22 mouse cellular contexts compared by ENCODE assay signal in the genomic region with DNA sequence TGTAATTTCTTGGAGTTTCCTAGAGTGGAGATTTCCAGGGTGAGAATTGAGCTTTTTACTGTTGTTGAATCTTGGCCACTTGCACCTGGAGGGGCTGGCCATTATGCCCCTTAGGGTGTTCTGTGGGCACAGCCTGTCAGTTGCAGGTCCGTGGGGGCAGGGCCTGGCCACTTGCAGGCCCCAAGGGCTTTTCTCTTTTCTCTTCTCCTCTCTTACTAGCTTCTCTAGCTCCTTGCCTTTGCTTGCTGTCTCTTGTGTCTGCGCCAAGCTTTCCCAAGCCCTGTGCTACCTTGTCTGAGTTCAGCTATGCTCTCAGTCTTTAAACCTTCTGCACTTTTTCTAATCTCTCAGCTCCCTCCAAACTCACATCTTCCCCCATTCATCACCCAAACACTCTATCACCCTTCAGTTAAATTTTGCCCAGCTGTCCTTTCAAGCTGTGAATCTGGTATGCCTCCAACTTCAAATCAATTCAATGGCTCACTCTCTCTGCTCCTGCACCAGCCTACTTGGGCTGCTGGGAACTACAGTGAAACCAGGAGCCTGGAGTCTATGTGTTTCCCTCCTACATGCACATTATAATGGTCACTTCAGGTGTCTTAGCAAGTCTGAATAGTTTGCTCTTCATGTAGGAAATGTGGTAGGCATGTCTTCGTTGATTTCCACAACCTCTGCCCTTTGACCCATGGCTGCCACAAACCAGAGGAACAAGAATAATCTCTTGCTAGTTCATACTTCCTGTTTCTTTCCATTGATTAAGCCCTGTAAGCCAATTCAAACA. TPM values are rescaled to one million over a fixed set of nuclear protein-coding genes. Genes with fewer than 3 reads are reported as not detected.
DNase-seq lines count a peak whose midpoint lies in the region; ATAC-seq and TF ChIP-seq lines count a peak whose summit lies in the region.
"Had no signal": no experiment of that assay in that cellular context is flagged by ENCODE, and none has a peak within 500 bp of the region (broad histone marks: within the 10 kb centered on the region; RNA-seq: fewer than 3 reads in every experiment).

No protein-coding gene starts in this region.

- H3K4me1 ChIP-seq in forebrain, postnatal 0 days (ENCODE audit: insufficient read depth), result no peaks in the 10 kb centered on the region; the same call in 1 of the 2 replicates
- no peaks in the 10 kb centered on the region for H3K4me1 ChIP-seq in forebrain, embryonic 12.5 days
- peaks cover 34% of the 10 kb centered on the region for H3K4me1 ChIP-seq in liver, adult 2 months (ENCODE audit: control insufficient read depth, insufficient read depth, low read length)
- H3K4me1 ChIP-seq in liver, embryonic 12.5 days, result 0 out of 2 replicates have a peak, but pooled peaks cover 10% of the 10 kb centered on the region
- peaks cover 21% of the 10 kb centered on the region for H3K4me1 ChIP-seq in liver, postnatal 0 days (ENCODE audit: insufficient read depth)
- no peaks in the 10 kb centered on the region for H3K4me1 ChIP-seq in lung, adult 2 months (ENCODE audit: control insufficient read depth, insufficient read depth, low read length)
- H3K4me1 ChIP-seq: heart, embryonic 15.5 days; kidney, embryonic 15.5 days; limb, embryonic 15.5 days; lung, embryonic 15.5 days; neural tube, embryonic 12.5 days had no signal

- peak; percentile 53 for ATAC-seq in forebrain, postnatal 0 days
- ATAC-seq in forebrain, embryonic 12.5 days (ENCODE audit: low FRiP score), result no peak
- ATAC-seq in liver, embryonic 12.5 days, result no peak
- peak; percentile 45 for ATAC-seq in liver, postnatal 0 days
- ATAC-seq: CD4-positive, CD25-positive, alpha-beta regulatory T cell, adult 4 months; Patski had no signal

- H3K79me2 ChIP-seq in liver, adult 2 months (ENCODE audit: control insufficient read depth, insufficient read depth, low read length), result no peaks in the 10 kb centered on the region

- H3K27ac ChIP-seq in forebrain, postnatal 0 days (ENCODE audit: low read depth, low read length), result no peak overlapping the region
- H3K27ac ChIP-seq in forebrain, embryonic 12.5 days, result no peak overlapping the region
- peak overlapping the region; percentile 95 for H3K27ac ChIP-seq in liver, adult 2 months (replicated peaks; ENCODE audit: insufficient read depth, low read depth, low read length)
- H3K27ac ChIP-seq in liver, embryonic 12.5 days, result no peak overlapping the region
- peak overlapping the region; percentile 75 for H3K27ac ChIP-seq in liver, postnatal 0 days (ENCODE audit: low read depth)
- H3K27ac ChIP-seq: heart, embryonic 15.5 days; kidney, embryonic 15.5 days; limb, embryonic 15.5 days; lung, embryonic 15.5 days; neural tube, embryonic 12.5 days had no signal

- no peak overlapping the region for H3K9ac ChIP-seq in forebrain, postnatal 0 days
- H3K9ac ChIP-seq in forebrain, embryonic 12.5 days, result no peak overlapping the region
- no peak overlapping the region for H3K9ac ChIP-seq in liver, adult 2 months (ENCODE audit: low read depth, low read length)
- no peak overlapping the region for H3K9ac ChIP-seq in liver, embryonic 12.5 days
- no peak overlapping the region for H3K9ac ChIP-seq in liver, postnatal 0 days (replicated peaks)
- H3K9ac ChIP-seq: heart, embryonic 15.5 days; kidney, embryonic 15.5 days; limb, embryonic 15.5 days; lung, embryonic 15.5 days; neural tube, embryonic 12.5 days had no signal

- 88% methylated on average over 3 of the region's 3 CpGs for WGBS in forebrain, postnatal 0 days
- WGBS in forebrain, embryonic 12.5 days, result 82% methylated on average over 3 of the region's 3 CpGs
- 21% methylated on average over 3 of the region's 3 CpGs for WGBS in liver, adult 2 months
- 52% methylated on average over 3 of the region's 3 CpGs for WGBS in liver, embryonic 12.5 days (ENCODE audit: insufficient replicate concordance)
- WGBS in liver, postnatal 0 days (ENCODE audit: insufficient replicate concordance), result 65% methylated on average over 3 of the region's 3 CpGs
- 58% methylated on average over 3 of the region's 3 CpGs for WGBS in lung, adult 2 months

- TF ChIP-seq CTCF in forebrain, postnatal 0 days (IDR thresholded peaks at IDR 0.05; ENCODE audit: low read depth), result no peak
- TF ChIP-seq CTCF in liver, adult 2 months (IDR thresholded peaks at IDR 0.05; ENCODE audit: low read depth, low read length), result no peak
- TF ChIP-seq CTCF in liver, postnatal 0 days (IDR thresholded peaks at IDR 0.05; ENCODE audit: low read depth), result no peak
- TF ChIP-seq CTCF in lung, adult 2 months (IDR thresholded peaks at IDR 0.05; ENCODE audit: insufficient read depth, low read length), result no peak

- no peak overlapping the region for H3K4me3 ChIP-seq in forebrain, postnatal 0 days (ENCODE audit: low read depth, low read length)
- no peak overlapping the region for H3K4me3 ChIP-seq in forebrain, embryonic 12.5 days (replicated peaks)
- no peak overlapping the region for H3K4me3 ChIP-seq in liver, adult 2 months (ENCODE audit: insufficient read depth, low read depth, low read length)
- H3K4me3 ChIP-seq in liver, embryonic 12.5 days, result no peak overlapping the region
- H3K4me3 ChIP-seq in liver, postnatal 0 days (ENCODE audit: low read depth, low read length), result no peak overlapping the region
- H3K4me3 ChIP-seq in lung, adult 2 months (replicated peaks; ENCODE audit: extremely low read depth, low read depth, low read length), result no peak overlapping the region
- H3K4me3 ChIP-seq: heart, embryonic 15.5 days; kidney, embryonic 15.5 days; limb, embryonic 15.5 days; lung, embryonic 15.5 days; neural tube, embryonic 12.5 days had no signal

- no peak for TF ChIP-seq EP300 in liver, postnatal 0 days (IDR thresholded peaks at IDR 0.05; ENCODE audit: low read depth)

- H3K36me3 ChIP-seq in forebrain, postnatal 0 days (ENCODE audit: insufficient read depth), result no peaks in the 10 kb centered on the region
- H3K36me3 ChIP-seq in forebrain, embryonic 12.5 days (replicated peaks), result no peaks in the 10 kb centered on the region
- no peaks in the 10 kb centered on the region for H3K36me3 ChIP-seq in liver, adult 2 months (ENCODE audit: control insufficient read depth, insufficient read depth, low read length)
- no peaks in the 10 kb centered on the region for H3K36me3 ChIP-seq in liver, embryonic 12.5 days
- H3K36me3 ChIP-seq in liver, postnatal 0 days (replicated peaks; ENCODE audit: insufficient read depth, low read length), result no peaks in the 10 kb centered on the region
- H3K36me3 ChIP-seq: heart, embryonic 15.5 days; kidney, embryonic 15.5 days; limb, embryonic 15.5 days; lung, embryonic 15.5 days; neural tube, embryonic 12.5 days had no signal

- TF ChIP-seq POLR2A in liver, adult 2 months (IDR thresholded peaks at IDR 0.05; ENCODE audit: extremely low read depth, insufficient read depth, low read length), result no peak
- TF ChIP-seq POLR2A in lung, adult 2 months (IDR thresholded peaks at IDR 0.05; ENCODE audit: borderline replicate concordance, extremely low read depth, low read depth, low read length), result no peak

- peak; percentile 40 for DNase-seq in forebrain, postnatal 0 days
- DNase-seq in liver, adult 2 months (ENCODE audit: extremely low read depth, low read depth, low spot score), result no peak
- peak; percentile 9 for DNase-seq in A20 (ENCODE audit: low read depth, low spot score)
- no peak for DNase-seq in liver, postnatal 0 days
- no peak for DNase-seq in thymus, postnatal 25 days
- no peak for DNase-seq in lung, adult 2 months
- DNase-seq: adrenal gland, postnatal 10 days; cerebellum, adult 18-20 months; gastrocnemius, postnatal 14 days; kidney, postnatal 4 days; lung, postnatal 4 days; spleen, adult 18-20 months had no signal

- no peaks in the 10 kb centered on the region for H3K9me3 ChIP-seq in forebrain, postnatal 0 days (ENCODE audit: low read length)
- H3K9me3 ChIP-seq in forebrain, embryonic 12.5 days, result no peaks in the 10 kb centered on the region
- no peaks in the 10 kb centered on the region for H3K9me3 ChIP-seq in liver, embryonic 12.5 days (replicated peaks)
- H3K9me3 ChIP-seq in liver, postnatal 0 days (ENCODE audit: low read length), result no peaks in the 10 kb centered on the region
- H3K9me3 ChIP-seq: heart, embryonic 15.5 days; kidney, embryonic 15.5 days; limb, embryonic 15.5 days; lung, embryonic 15.5 days; neural tube, embryonic 12.5 days had no signal

- H3K4me2 ChIP-seq in forebrain, postnatal 0 days (ENCODE audit: low read depth), result no peak overlapping the region
- no peak overlapping the region for H3K4me2 ChIP-seq in forebrain, embryonic 12.5 days
- no peak overlapping the region for H3K4me2 ChIP-seq in liver, embryonic 12.5 days
- no peak overlapping the region for H3K4me2 ChIP-seq in liver, postnatal 0 days (ENCODE audit: low read depth, low read length)
- H3K4me2 ChIP-seq: heart, embryonic 15.5 days; kidney, embryonic 15.5 days; limb, embryonic 15.5 days; lung, embryonic 15.5 days; midbrain, embryonic 11.5 days; neural tube, embryonic 12.5 days had no signal

- no peaks in the 10 kb centered on the region for H3K27me3 ChIP-seq in forebrain, postnatal 0 days (ENCODE audit: insufficient read depth, low read length)
- H3K27me3 ChIP-seq in forebrain, embryonic 12.5 days, result no peaks in the 10 kb centered on the region
- no peaks in the 10 kb centered on the region for H3K27me3 ChIP-seq in liver, adult 2 months (ENCODE audit: control insufficient read depth, insufficient read depth, low read length)
- H3K27me3 ChIP-seq in liver, embryonic 12.5 days (replicated peaks), result no peaks in the 10 kb centered on the region
- H3K27me3 ChIP-seq in liver, postnatal 0 days (ENCODE audit: insufficient read depth, low read length), result no peaks in the 10 kb centered on the region
- H3K27me3 ChIP-seq: heart, embryonic 15.5 days; kidney, embryonic 15.5 days; limb, embryonic 15.5 days; lung, embryonic 15.5 days; neural tube, embryonic 12.5 days had no signal

RNA-seq across cellular contexts. Expression of a gene that starts 5.7 kb away (rescaled TPM):
- total RNA-seq in forebrain, postnatal 0 days (2014; rRNA removed), result 9.3 and 12.7 TPM in 2 replicates
- 4.2 and 4.6 TPM in 2 replicates for polyA plus RNA-seq in forebrain, postnatal 0 days (2015; fragmentation: Nextera tagmentation; extraction: Ambion mirVana)
- 3.6 and 4.5 TPM in 2 replicates for polyA plus RNA-seq in forebrain, embryonic 12.5 days (2016; fragmentation: Nextera tagmentation; extraction: Ambion mirVana)
- 46.1 and 50.6 TPM in 2 replicates for total RNA-seq in liver, adult 2 months (2014; rRNA removed)
- 124 and 125 TPM in 2 replicates for polyA plus RNA-seq in liver, adult 2 months (2012; rRNA removed)
- polyA plus RNA-seq in liver, embryonic 12.5 days (2016; fragmentation: Nextera tagmentation; extraction: Ambion mirVana), result 6.5 and 9.4 TPM in 2 replicates
- 8.8 and 11.8 TPM in 2 replicates for polyA plus RNA-seq in liver, postnatal 0 days (2015; fragmentation: Nextera tagmentation; extraction: Ambion mirVana)
- polyA plus RNA-seq in lung, adult 2 months (2012; rRNA removed), result 36.2 and 39.7 TPM in 2 replicates

Comparison
In these comparisons a context has a peak if more than half of its experiments do, and no peak if none do; other contexts are left out.
1. ATAC-seq: peak in forebrain, postnatal 0 days (single experiment) and liver, postnatal 0 days (single experiment); none in forebrain, embryonic 12.5 days (single experiment) and liver, embryonic 12.5 days (single experiment).
2. H3K27ac ChIP-seq: peak in liver, adult 2 months (single experiment) and liver, postnatal 0 days (single experiment); none in forebrain, postnatal 0 days (single experiment), forebrain, embryonic 12.5 days (single experiment) and liver, embryonic 12.5 days (single experiment).
3. DNase-seq: peak in forebrain, postnatal 0 days (single experiment) and A20 (single experiment); none in liver, adult 2 months (single experiment), liver, postnatal 0 days (single experiment), thymus, postnatal 25 days (single experiment) and lung, adult 2 months (single experiment).